ENCODE assay signal across 8 mouse cellular contexts in genomic region chr4:46374455-46374854, GRCm38 (mm10). TPM values are rescaled to one million over a fixed set of nuclear protein-coding genes. Genes with fewer than 3 reads are reported as not detected.
A peak's percentile ranks its signal among the peaks of the same experiment; 100 is the strongest.
DNase-seq lines count a peak whose midpoint lies in the region; ATAC-seq lines count a peak whose summit lies in the region.

No protein-coding gene starts in this region.

- ATAC-seq in forebrain, embryonic 14.5 days: no peak
- 0 out of 2 replicates have a peak, but pooled peaks have one; percentile 2 for ATAC-seq in kidney, embryonic 16.5 days (ENCODE audit: low FRiP score, low TSS enrichment)

- H3K4me1 ChIP-seq in forebrain, embryonic 14.5 days (ENCODE audit: control insufficient read depth, insufficient read depth, low read length): peaks cover 4% of the 10 kb centered on the region
- H3K4me1 ChIP-seq in kidney, embryonic 16.5 days (ENCODE audit: insufficient read depth, low read length): peaks cover 13% of the 10 kb centered on the region
- peaks cover 13% of the 10 kb centered on the region for H3K4me1 ChIP-seq in midbrain, embryonic 10.5 days

- H3K9me3 ChIP-seq in forebrain, embryonic 14.5 days (replicated peaks; ENCODE audit: control insufficient read depth, low read length): no peaks in the 10 kb centered on the region
- no peaks in the 10 kb centered on the region for H3K9me3 ChIP-seq in kidney, embryonic 16.5 days (ENCODE audit: low read length)
- H3K9me3 ChIP-seq in midbrain, embryonic 10.5 days (replicated peaks): no peaks in the 10 kb centered on the region

- H3K36me3 ChIP-seq in forebrain, embryonic 14.5 days (ENCODE audit: control insufficient read depth, insufficient read depth, low read length): peaks cover 16% of the 10 kb centered on the region; the same call in 1 of the 2 replicates
- H3K36me3 ChIP-seq in kidney, embryonic 16.5 days (ENCODE audit: insufficient read depth, low read length): peaks cover 10% of the 10 kb centered on the region
- peaks cover 39% of the 10 kb centered on the region for H3K36me3 ChIP-seq in midbrain, embryonic 10.5 days

- no peaks in the 10 kb centered on the region for H3K27me3 ChIP-seq in forebrain, embryonic 14.5 days (replicated peaks; ENCODE audit: control insufficient read depth, insufficient read depth, low read length)
- H3K27me3 ChIP-seq in kidney, embryonic 16.5 days (ENCODE audit: insufficient read depth, low read length): no peaks in the 10 kb centered on the region
- H3K27me3 ChIP-seq in midbrain, embryonic 10.5 days (ENCODE audit: low read depth, poor library complexity, severe bottlenecking): peaks cover 28% of the 10 kb centered on the region

- no peak overlapping the region for H3K9ac ChIP-seq in forebrain, embryonic 14.5 days (ENCODE audit: low read length)
- peak overlapping the region; percentile 58 for H3K9ac ChIP-seq in kidney, embryonic 16.5 days (replicated peaks; ENCODE audit: low read length)

- H3K4me3 ChIP-seq in forebrain, embryonic 14.5 days (ENCODE audit: low read depth, low read length): peak overlapping the region; percentile 16; the same call in 1 of the 2 replicates
- H3K4me3 ChIP-seq in kidney, embryonic 16.5 days (ENCODE audit: low read length): peak overlapping the region; percentile 45; the same call in 1 of the 2 replicates
- peak overlapping the region; percentile 48 for H3K4me3 ChIP-seq in midbrain, embryonic 10.5 days

- peak overlapping the region; percentile 38; the same call in 1 of the 2 replicates for H3K4me2 ChIP-seq in forebrain, embryonic 14.5 days (ENCODE audit: low read length)
- H3K4me2 ChIP-seq in kidney, embryonic 16.5 days (replicated peaks; ENCODE audit: low read depth, low read length): peak overlapping the region; percentile 65

- 55% methylated on average over 6 of the region's 6 CpGs for WGBS in forebrain, embryonic 14.5 days
- 56% methylated on average over 6 of the region's 6 CpGs for WGBS in kidney, embryonic 16.5 days
- WGBS in midbrain, embryonic 10.5 days: 56% methylated on average over 6 of the region's 6 CpGs

- peak; percentile 28 for DNase-seq in right cerebral cortex, postnatal 4 days
- DNase-seq in right cerebral cortex, adult 18-20 months: no peak
- peak; percentile 46 for DNase-seq in adrenal gland, postnatal 10 days
- no peak for DNase-seq in forebrain, embryonic 14.5 days (ENCODE audit: low spot score)
- no peak for DNase-seq in midbrain, embryonic 10.5 days (ENCODE audit: low spot score)
- no peak for DNase-seq in ovary, postnatal 36 days (ENCODE audit: low spot score)
- DNase-seq in MN1 (ENCODE audit: low spot score): no peak

- no peak overlapping the region for H3K27ac ChIP-seq in forebrain, embryonic 14.5 days (ENCODE audit: low read depth, low read length)
- no peak overlapping the region for H3K27ac ChIP-seq in kidney, embryonic 16.5 days (ENCODE audit: low read length)
- peak overlapping the region; percentile 63; the same call in 1 of the 2 replicates for H3K27ac ChIP-seq in midbrain, embryonic 10.5 days (replicated peaks)

RNA-seq across cellular contexts. Expression of gene Trmo, which starts 14.8 kb away (rescaled TPM):
- 1 to 10 TPM; 5.5 to 7.3 TPM for total RNA-seq in adrenal gland, postnatal 10 days (2021)
- 13.2 and 15.0 TPM in 2 replicates for polyA plus RNA-seq in forebrain, embryonic 14.5 days (2014; fragmentation: Nextera tagmentation; extraction: Ambion mirVana)
- polyA plus RNA-seq in kidney, embryonic 16.5 days (2015; fragmentation: Nextera tagmentation; extraction: Ambion mirVana): 11.8 and 12.3 TPM in 2 replicates
- polyA plus RNA-seq in midbrain, embryonic 10.5 days (2016; fragmentation: Nextera tagmentation; extraction: Ambion mirVana): 10.7 and 12.9 TPM in 2 replicates

RNA-seq across cellular contexts. Expression of gene Foxe1, which starts 31.0 kb away (rescaled TPM):
- total RNA-seq in adrenal gland, postnatal 10 days (2021): not detected
- polyA plus RNA-seq in forebrain, embryonic 14.5 days (2014; fragmentation: Nextera tagmentation; extraction: Ambion mirVana): not detected in 2 replicates
- not detected in 2 replicates for polyA plus RNA-seq in kidney, embryonic 16.5 days (2015; fragmentation: Nextera tagmentation; extraction: Ambion mirVana)
- polyA plus RNA-seq in midbrain, embryonic 10.5 days (2016; fragmentation: Nextera tagmentation; extraction: Ambion mirVana): 0.07 TPM in 1 of 2 replicates, not detected in the other

RNA-seq across cellular contexts. Expression of gene Hemgn, which starts 38.9 kb away (rescaled TPM):
- total RNA-seq in adrenal gland, postnatal 10 days (2021): 1 to 10 TPM; 3.4 to 6.7 TPM
- polyA plus RNA-seq in forebrain, embryonic 14.5 days (2014; fragmentation: Nextera tagmentation; extraction: Ambion mirVana): 0.27 TPM in 1 of 2 replicates, not detected in the other
- polyA plus RNA-seq in kidney, embryonic 16.5 days (2015; fragmentation: Nextera tagmentation; extraction: Ambion mirVana): 1.4 and 1.5 TPM in 2 replicates
- 13.4 and 14.5 TPM in 2 replicates for polyA plus RNA-seq in midbrain, embryonic 10.5 days (2016; fragmentation: Nextera tagmentation; extraction: Ambion mirVana)

Comparison
In these comparisons a context has a peak if more than half of its experiments do, and no peak if none do; other contexts are left out.
1. DNase-seq: peak in right cerebral cortex, postnatal 4 days (single experiment) and adrenal gland, postnatal 10 days (single experiment); none in right cerebral cortex, adult 18-20 months (single experiment), forebrain, embryonic 14.5 days (single experiment), midbrain, embryonic 10.5 days (single experiment), ovary, postnatal 36 days (single experiment) and MN1 (single experiment).
2. Peak in every context shown above with its lines, with median percentiles within 50 percentile points of each other: H3K4me3 ChIP-seq.